Mouse (Mus musculus): ENCODE results near the gene RPS10-NUDT3. TPM values are rescaled to one million over a fixed set of nuclear protein-coding genes. Genes with fewer than 3 reads are reported as not detected.

The RPS10-NUDT3 gene
- polyA plus RNA-seq, 1 experiment, result not detected

DNA sequence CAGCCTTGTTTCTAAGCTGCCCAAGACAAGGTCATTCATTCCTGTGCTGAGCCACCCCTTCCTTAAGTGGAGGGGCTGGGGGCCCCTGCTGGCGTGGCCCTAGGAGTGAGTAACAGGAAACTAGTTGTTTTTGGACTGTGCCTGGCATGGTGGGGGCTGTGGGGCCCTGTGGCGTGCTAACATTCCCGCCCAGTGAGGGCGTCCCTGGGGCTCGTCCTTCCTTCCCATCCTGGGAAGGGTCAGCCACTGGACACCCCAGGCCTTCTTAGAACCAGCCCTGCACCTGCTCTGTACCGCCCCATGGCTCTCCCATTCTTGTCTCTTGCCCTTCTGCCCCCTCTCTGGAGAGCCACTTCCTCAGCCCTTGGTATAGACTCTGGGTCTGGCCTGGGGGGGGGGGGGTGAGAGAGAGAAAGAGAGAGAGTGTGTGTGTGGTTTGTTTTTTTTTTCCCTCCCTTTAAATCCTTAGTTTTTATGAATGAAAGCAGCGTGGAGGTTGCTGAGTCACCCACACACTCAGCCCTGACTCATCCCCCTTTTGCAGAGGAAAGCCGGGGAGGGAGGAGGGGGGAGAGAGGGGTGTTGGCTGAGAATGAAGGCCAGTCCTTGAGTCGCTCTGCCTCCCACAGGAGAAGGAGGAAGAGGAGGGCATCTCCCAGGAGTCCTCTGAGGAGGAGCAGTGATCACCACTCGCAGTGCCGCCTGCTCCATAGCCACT, 73.1 kb downstream of the RPS10-NUDT3 start:
- no peaks in the 10 kb centered on the region; the same call in 1 of the 2 replicates for H3K36me3 ChIP-seq (ENCODE audit: control insufficient read depth, insufficient read depth, low read length)
- TF ChIP-seq CTCF (IDR thresholded peaks at IDR 0.05; ENCODE audit: control insufficient read depth, insufficient read depth, insufficient replicate concordance, low read depth, low read length) (no peak), POLR2A (IDR thresholded peaks at IDR 0.05; ENCODE audit: control insufficient read depth, low read depth, low read length) (no peak)
- peaks cover 39% of the 10 kb centered on the region for H3K4me1 ChIP-seq (ENCODE audit: control insufficient read depth, insufficient read depth, low read length)

DNA sequence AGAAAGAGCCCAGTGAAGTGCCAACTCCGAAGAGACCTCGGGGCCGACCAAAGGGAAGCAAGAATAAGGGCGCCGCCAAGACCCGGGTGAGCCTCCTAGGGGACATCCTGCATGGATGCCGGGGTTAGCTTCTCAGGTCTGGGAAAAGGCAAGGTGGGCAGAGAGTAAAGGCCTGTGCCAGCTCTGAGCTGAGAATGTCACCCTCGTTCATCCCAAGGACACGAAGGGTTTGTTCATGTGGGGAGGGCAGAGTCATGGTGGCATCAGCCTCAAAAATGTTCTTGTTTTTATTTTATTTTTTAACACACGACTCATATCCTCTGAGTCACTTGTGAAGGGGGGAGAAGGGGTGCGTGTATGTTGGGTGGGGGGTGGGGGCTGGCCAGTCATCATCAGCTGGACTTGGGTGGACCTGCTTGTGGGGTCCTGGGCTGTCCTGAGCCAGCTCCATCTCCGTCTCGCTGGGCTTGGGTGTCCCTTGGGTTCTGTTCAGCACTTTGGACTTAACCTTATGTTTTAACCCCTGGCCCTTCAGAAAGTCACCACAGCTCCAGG, 74.0 kb downstream of the RPS10-NUDT3 start:
- peaks cover 33% of the 10 kb centered on the region for H3K4me1 ChIP-seq (ENCODE audit: control insufficient read depth, insufficient read depth, low read length)
- H3K27ac ChIP-seq (ENCODE audit: control insufficient read depth, insufficient read depth, low read depth, low read length), result no peak overlapping the region
- no peak for TF ChIP-seq CTCF (IDR thresholded peaks at IDR 0.05; ENCODE audit: control insufficient read depth, insufficient read depth, insufficient replicate concordance, low read depth, low read length)
- no peak for TF ChIP-seq POLR2A (IDR thresholded peaks at IDR 0.05; ENCODE audit: control insufficient read depth, low read depth, low read length)
- no peaks in the 10 kb centered on the region; the same call in 1 of the 2 replicates for H3K36me3 ChIP-seq (ENCODE audit: control insufficient read depth, insufficient read depth, low read length)
- H3K27me3 ChIP-seq (ENCODE audit: control insufficient read depth, insufficient read depth, low read length), result no peaks in the 10 kb centered on the region
- H3K4me3 ChIP-seq (ENCODE audit: control insufficient read depth, low read depth, low read length), result no peak overlapping the region

More for the DNA sequence above, 73.1 kb downstream of the RPS10-NUDT3 start:
- no peak overlapping the region for H3K4me3 ChIP-seq (ENCODE audit: control insufficient read depth, low read depth, low read length)
- H3K27ac ChIP-seq (ENCODE audit: control insufficient read depth, insufficient read depth, low read depth, low read length), result no peak overlapping the region
- H3K27me3 ChIP-seq (ENCODE audit: control insufficient read depth, insufficient read depth, low read length), result no peaks in the 10 kb centered on the region

DNA sequence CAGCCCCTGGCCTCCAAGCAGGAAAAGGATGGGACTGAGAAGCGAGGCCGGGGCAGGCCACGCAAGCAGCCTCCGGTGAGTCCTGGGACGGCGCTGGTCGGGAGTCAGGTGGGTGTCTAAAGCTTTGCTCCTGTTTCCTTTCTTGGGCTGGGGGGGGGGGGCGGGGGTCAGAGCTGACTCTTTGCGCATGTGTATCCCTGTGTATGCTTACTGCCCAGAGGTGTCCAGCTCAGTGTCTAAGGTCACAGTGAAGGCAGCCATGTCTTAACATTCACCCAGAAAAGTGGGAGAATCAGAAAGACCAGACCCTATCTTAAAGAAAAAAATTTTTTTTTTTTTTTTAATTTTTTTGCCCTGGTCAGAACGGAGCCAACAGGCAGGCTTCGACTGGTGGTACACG, 75.4 kb downstream of the RPS10-NUDT3 start:
- no peak overlapping the region for H3K4me3 ChIP-seq (ENCODE audit: control insufficient read depth, low read depth, low read length)
- H3K27me3 ChIP-seq (ENCODE audit: control insufficient read depth, insufficient read depth, low read length), result no peaks in the 10 kb centered on the region
- TF ChIP-seq POLR2A (IDR thresholded peaks at IDR 0.05; ENCODE audit: control insufficient read depth, low read depth, low read length) (no peak), CTCF (IDR thresholded peaks at IDR 0.05; ENCODE audit: control insufficient read depth, insufficient read depth, insufficient replicate concordance, low read depth, low read length) (no peak)
- peaks cover 27% of the 10 kb centered on the region for H3K4me1 ChIP-seq (ENCODE audit: control insufficient read depth, insufficient read depth, low read length)
- H3K36me3 ChIP-seq (ENCODE audit: control insufficient read depth, insufficient read depth, low read length), result no peaks in the 10 kb centered on the region; the same call in 1 of the 2 replicates
- no peak overlapping the region for H3K27ac ChIP-seq (ENCODE audit: control insufficient read depth, insufficient read depth, low read depth, low read length)

DNA sequence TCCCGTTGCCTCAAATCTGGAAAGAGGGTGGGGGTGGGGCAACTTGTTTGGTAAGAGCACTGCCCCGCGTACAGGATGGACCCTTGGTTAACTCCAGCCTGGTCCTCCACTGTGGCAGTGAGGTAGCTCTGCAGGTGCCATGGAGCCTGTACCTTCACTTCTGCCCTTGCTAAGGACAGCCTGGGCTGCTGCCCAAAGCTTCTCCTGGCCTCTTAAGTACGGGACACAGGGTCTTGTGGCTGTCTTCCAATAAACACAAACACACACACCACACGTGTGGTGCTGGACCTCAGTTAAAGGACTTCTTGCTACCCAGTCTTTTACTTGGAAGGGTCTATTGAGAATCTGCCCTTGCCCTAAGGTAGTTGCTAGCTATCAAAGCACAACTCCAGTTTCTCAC, 76.2 kb downstream of the RPS10-NUDT3 start:
- no peak for TF ChIP-seq CTCF (IDR thresholded peaks at IDR 0.05; ENCODE audit: control insufficient read depth, insufficient read depth, insufficient replicate concordance, low read depth, low read length)
- no peak for TF ChIP-seq POLR2A (IDR thresholded peaks at IDR 0.05; ENCODE audit: control insufficient read depth, low read depth, low read length)
- peaks cover 28% of the 10 kb centered on the region for H3K4me1 ChIP-seq (ENCODE audit: control insufficient read depth, insufficient read depth, low read length)
- no peaks in the 10 kb centered on the region for H3K27me3 ChIP-seq (ENCODE audit: control insufficient read depth, insufficient read depth, low read length)
- H3K4me3 ChIP-seq (ENCODE audit: control insufficient read depth, low read depth, low read length), result no peak overlapping the region
- H3K36me3 ChIP-seq (ENCODE audit: control insufficient read depth, insufficient read depth, low read length), result no peaks in the 10 kb centered on the region; the same call in 1 of the 2 replicates
- H3K27ac ChIP-seq (ENCODE audit: control insufficient read depth, insufficient read depth, low read depth, low read length), result no peak overlapping the region

DNA sequence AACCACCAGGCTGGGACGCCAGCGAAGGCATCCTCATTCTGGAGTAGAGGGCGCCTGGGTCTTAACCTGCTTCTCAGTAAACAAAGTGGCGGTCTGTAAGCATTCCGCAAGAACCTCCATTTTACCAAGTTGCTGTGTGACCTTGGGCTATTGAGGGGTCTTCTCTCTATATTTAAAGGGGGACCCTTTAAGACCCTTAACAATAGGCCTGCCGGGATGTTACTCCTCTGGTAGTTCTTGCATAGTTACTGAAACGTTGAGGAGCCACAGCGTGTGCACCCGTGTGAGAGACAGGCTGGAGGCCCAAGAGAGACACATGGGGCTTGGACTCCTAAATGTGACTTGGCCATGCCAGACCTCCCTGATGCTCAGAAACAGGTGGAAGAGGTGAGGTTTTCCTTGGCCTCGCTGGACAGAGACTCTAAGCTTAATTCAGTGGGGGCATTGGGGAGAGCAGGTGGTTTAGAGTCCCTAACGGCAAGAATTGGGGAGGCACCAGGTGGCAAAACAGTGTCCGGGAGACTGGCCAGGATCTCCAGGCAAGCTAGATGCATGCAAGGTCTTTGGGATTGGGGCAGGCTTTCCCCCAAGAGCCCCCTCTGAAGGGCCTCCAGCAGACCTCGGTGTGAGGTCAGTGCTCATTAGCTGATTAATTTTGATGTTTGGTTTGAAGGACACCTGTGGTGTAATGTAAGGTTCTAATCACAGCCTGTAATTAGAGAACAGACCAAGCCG, 76.9 kb downstream of the RPS10-NUDT3 start:
- Histone ChIP-seq H3K36me3 (ENCODE audit: control insufficient read depth, insufficient read depth, low read length) (no peaks in the 10 kb centered on the region; the same call in 1 of the 2 replicates), H3K4me1 (ENCODE audit: control insufficient read depth, insufficient read depth, low read length) (peaks cover 27% of the 10 kb centered on the region), H3K27ac (ENCODE audit: control insufficient read depth, insufficient read depth, low read depth, low read length) (0 out of 2 replicates have a peak overlapping the region, but pooled peaks have one; percentile 1)

DNA sequence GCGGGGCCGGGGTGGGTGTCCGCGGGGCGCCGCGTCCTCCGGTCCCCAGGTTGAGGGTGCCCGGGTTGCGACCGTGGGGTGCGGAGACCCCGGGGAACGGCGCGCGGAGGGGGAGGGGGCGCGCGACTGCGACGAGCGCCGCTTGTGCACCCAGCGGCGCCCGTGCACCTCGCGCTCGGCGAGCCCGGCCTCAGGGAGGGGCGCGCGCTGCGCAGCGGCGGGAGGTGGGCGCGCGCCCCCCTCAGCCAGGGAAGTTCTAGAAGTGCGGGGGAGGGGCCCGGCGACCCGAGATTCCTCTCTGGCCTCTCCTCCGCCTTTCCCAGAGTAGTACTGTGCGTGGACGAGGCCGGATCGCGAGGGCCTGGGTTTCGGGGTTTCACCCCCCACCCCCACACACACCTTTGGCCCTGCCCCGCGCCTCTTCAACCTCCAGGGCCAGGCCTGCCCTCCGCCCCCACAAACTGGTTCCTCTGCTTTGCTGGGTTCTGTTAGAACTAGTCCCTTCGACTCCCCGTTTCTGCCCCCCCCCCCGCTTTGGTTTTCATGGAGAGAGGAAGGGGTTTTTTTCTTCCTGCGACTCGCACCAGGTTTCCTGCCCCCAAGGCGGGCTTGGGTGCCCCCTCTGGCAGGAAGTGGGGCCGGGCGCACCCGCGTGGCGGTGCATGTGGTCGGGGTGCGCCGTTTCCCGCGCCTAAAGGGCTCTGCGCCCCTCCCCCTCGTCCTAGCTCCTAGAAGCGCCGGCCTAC, 77.7 kb downstream of the RPS10-NUDT3 start:
- H3K27me3 ChIP-seq (ENCODE audit: control insufficient read depth, insufficient read depth, low read length), result no peaks in the 10 kb centered on the region
- H3K4me3 ChIP-seq (ENCODE audit: control insufficient read depth, low read depth, low read length), result peak overlapping the region; percentile 82
- no peaks in the 10 kb centered on the region; the same call in 1 of the 2 replicates for H3K36me3 ChIP-seq (ENCODE audit: control insufficient read depth, insufficient read depth, low read length)
- H3K4me1 ChIP-seq (ENCODE audit: control insufficient read depth, insufficient read depth, low read length), result peaks cover 27% of the 10 kb centered on the region
- H3K27ac ChIP-seq (ENCODE audit: control insufficient read depth, insufficient read depth, low read depth, low read length), result peak overlapping the region; percentile 1; the same call in 1 of the 2 replicates
- TF ChIP-seq POLR2A (IDR thresholded peaks at IDR 0.05; ENCODE audit: control insufficient read depth, low read depth, low read length), result no peak
- no peak for TF ChIP-seq CTCF (IDR thresholded peaks at IDR 0.05; ENCODE audit: control insufficient read depth, insufficient read depth, insufficient replicate concordance, low read depth, low read length)

More for the DNA sequence above, 76.9 kb downstream of the RPS10-NUDT3 start:
- Histone ChIP-seq H3K27me3 (ENCODE audit: control insufficient read depth, insufficient read depth, low read length) (no peaks in the 10 kb centered on the region), H3K4me3 (ENCODE audit: control insufficient read depth, low read depth, low read length) (no peak overlapping the region; the same call in 1 of the 2 replicates)
- TF ChIP-seq POLR2A (IDR thresholded peaks at IDR 0.05; ENCODE audit: control insufficient read depth, low read depth, low read length), result no peak
- no peak for TF ChIP-seq CTCF (IDR thresholded peaks at IDR 0.05; ENCODE audit: control insufficient read depth, insufficient read depth, insufficient replicate concordance, low read depth, low read length)

All from testis, adult 2 months (tissue).